Mouse (Mus musculus) kidney, adult 18-20 months (tissue): ENCODE data around the gene Acsl4.

ENCODE experiments used
- DNase-seq: peaks from one replicate; pipeline ENCODE4 v3.0.0; 2021

The Acsl4 gene

DNA sequence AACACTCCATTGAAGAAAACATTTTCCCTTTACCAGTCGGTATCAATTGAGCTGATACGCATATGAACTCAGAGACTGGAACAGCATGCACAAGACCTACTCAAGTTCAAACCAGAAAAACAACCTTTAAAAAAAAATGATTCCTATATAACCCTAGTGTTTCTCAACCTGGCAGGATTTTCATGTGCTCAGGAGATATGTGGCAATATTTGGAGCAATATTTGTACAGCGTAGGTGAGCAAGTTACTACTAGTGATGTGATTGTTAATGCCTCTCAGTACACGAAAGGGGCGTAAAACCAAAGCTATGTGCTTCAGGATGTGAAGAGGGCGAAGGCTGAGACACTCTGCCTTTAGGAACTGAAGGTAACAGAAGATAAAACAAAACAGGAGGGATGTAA lies 54.1 kb downstream of the Acsl4 start:
- DNase-seq = no peak

GRCm38 (mm10) chrX:142335502-142335901 lies 54.8 kb downstream of the Acsl4 start:
- no peak for DNase-seq

GRCm38 (mm10) chrX:142325760-142326159 lies 64.6 kb downstream of the Acsl4 start:
- DNase-seq = no peak

DNA sequence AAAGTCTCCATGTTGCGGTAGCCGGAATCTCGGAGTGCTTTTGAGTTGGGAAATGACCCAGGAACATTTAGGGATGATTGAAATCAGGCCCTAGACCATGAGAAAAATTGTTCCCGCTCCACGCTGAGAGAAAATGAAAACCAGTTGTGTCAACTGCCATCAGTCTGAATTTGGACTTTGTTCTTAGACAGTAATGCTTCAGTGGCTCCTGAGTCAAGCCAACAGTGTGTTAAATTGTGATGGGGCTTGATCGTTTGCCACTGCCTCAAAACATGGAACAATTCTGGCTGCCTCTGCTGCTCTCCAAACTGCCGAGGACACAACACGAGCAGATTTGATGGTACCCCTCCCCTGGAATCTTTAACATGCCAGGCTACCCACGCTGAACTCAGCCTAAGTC lies 74.2 kb downstream of the Acsl4 start:
- peak; percentile 21 for DNase-seq

- DNase-seq = no peak
Measured at GRCm38 (mm10) chrX:142315270-142315669, 75.1 kb downstream of the Acsl4 start.

- DNase-seq = peak; percentile 76
Measured at GRCm38 (mm10) chrX:142314307-142315024, 75.9 kb downstream of the Acsl4 start.

GRCm38 (mm10) chrX:142310431-142310830 lies 79.9 kb downstream of the Acsl4 start:
- DNase-seq = no peak

- no peak for DNase-seq
Measured at GRCm38 (mm10) chrX:142305869-142306581, 84.3 kb downstream of the Acsl4 start, which contains the start of gene Kcne1l. Kcne1l (minus strand) TSS chrX:142306294.

GRCm38 (mm10) chrX:142305010-142305868 lies 85.1 kb downstream of the Acsl4 start:
- DNase-seq = no peak

DNA sequence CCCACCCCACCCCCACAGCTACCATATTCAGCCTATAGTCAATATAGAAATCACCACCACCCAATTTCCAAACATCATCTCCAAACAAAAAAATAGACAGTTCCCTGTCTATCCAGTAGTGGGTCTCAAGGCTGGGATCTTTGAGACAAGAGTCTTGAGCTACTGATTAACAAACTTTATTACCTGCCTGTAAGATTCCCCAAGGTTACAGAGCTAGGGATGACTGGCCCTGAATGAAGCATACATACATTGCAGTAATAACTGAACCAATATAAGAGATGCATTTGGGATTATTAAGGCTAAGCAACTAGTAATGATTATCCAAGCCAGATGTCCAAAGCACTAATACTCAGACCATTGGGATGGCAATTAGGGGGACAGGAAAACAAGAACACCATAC lies 85.7 kb downstream of the Acsl4 start:
- DNase-seq = no peak

DNA sequence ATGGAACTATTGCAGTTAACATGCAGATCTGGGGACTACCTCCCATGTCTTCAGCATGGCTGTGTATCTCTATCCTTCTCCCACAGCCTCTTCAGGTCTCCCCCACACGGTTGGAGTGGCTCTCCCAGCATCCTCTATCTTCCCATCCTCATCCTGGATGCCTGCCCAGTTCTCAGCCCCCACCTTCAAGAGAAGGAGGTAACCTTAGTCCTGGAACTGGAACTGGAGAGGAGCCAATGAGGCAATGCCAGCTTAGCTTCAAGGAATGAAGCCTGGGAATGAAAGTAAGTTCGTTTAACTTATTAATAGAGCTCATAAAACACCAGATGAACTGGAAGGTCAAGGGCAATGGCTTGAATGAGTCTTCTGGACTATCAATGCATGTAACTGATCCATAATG lies 86.9 kb downstream of the Acsl4 start:
- peak; percentile 38 for DNase-seq

DNA sequence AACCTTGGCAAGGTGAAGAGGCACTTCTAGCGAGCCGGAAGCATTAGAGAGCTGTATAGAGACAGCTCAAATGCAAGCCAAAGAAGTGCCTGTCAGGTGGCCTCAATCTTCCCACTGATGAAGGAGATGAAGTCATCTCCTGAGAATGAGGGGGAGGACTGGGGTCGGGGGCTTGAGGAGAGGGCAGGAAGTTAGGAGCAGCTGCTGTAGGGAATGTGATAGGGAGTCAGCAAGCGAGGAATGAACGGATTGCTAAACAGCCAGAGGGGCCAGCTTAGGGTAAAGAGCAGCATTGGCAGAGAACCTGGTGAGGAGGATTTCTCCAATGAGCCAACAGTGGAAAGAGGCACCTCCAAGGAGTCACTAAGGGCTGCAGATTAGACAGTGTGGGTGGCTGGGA lies 104.4 kb downstream of the Acsl4 start:
- DNase-seq = no peak

DNA sequence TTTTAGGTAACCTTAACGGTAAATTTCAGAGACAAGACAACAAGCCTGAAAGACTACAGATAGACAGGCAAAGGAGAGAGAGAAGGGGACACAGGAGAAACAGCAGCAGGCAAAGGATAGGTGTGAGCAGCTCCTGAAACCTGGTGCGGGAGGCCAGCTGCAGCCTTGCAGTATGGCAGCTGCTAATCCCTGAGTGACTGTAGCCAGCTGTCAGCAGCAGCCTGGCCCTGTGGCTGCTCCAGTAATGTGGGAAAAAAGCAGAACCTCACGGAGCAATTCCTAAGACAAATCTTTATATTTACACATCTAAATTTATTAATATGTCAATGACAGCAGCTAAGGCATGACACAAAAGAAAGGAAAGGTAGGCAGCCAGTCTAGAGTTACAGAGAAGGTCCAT lies 113.8 kb downstream of the Acsl4 start:
- DNase-seq = no peak

- DNase-seq = no peak
Measured at GRCm38 (mm10) chrX:142276031-142276430, 114.3 kb downstream of the Acsl4 start.
